Mouse (Mus musculus) macrophage (primary cell): Measurements from ENCODE around the gene Padi6. TPM values are rescaled to one million over a fixed set of nuclear protein-coding genes. Genes with fewer than 3 reads are reported as not detected.

Experiments
- H3K27ac ChIP-seq: fragments of 350-480 bp; formaldehyde crosslinking; 2 replicates; pipeline ENCODE4 v1.9.0; 2021
- H3K36me3 ChIP-seq: fragments of 350-480 bp; formaldehyde crosslinking; 2 replicates; pipeline ENCODE4 v1.9.0; 2021; ENCODE audit errors: inconsistent target
- H3K4me3 ChIP-seq: fragments of 350-480 bp; formaldehyde crosslinking; 2 replicates; pipeline ENCODE4 v1.9.0; 2021; ENCODE audit errors: inconsistent target
- H3K79me2 ChIP-seq: fragments of 350-480 bp; formaldehyde crosslinking; 2 replicates; pipeline ENCODE4 v1.9.0; 2021; ENCODE audit errors: inconsistent target
- WGBS: methylation state at CpG from one replicate; pipeline ENCODE4 v1.1.7; 2026; ENCODE audit warnings: inconsistent platforms; ENCODE audit not compliant: missing documents; 5-methylcytosine and 5-hydroxymethylcytosine counted together
- polyA plus RNA-seq: library from polyadenylated mRNA; stranded (reverse); fragments of 250-400 nt; gene quantifications from 3 replicates; pipeline ENCODE4 v1.2.4, GENCODE M21; 2018; ENCODE audit warnings: inconsistent platforms

Gene Padi6
- polyA plus RNA-seq, 1 experiment from 2014 or later, result not detected

- WGBS, result 7% methylated on average over 4 of the region's 4 CpGs
- peak overlapping the region; percentile 63 for H3K27ac ChIP-seq
- H3K4me3 ChIP-seq, result no peak overlapping the region
- H3K79me2 ChIP-seq, result no peaks in the 10 kb centered on the region; the same call in 1 of the 2 replicates
- H3K36me3 ChIP-seq, result no peaks in the 10 kb centered on the region
Observed at GRCm38 (mm10) chr4:140771091-140771490, 28.6 kb upstream of the Padi6 start.

DNA sequence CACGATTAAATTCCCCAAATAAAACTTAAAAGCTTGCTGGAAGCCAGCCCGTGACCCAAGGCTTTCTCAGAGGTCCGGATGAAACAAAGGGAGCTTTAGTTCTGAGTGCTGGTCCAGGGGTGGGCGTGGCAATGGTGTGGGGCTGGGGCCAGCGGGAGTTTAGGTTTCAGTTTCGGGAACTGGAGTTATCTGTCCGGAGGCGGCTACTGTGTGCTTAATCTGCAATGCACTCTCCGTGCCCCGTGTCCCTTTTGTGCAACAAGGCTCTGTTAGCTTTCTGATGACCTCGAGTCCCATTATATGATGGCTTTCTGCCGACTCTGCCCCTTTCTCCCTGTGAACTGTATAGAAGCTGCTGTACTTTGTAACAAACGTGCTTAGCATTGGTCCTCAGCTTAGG, 28.0 kb upstream of the Padi6 start:
- H3K4me3 ChIP-seq, result peak overlapping the region; percentile 16
- H3K79me2 ChIP-seq, result no peaks in the 10 kb centered on the region; the same call in 1 of the 2 replicates
- H3K36me3 ChIP-seq, result no peaks in the 10 kb centered on the region
- WGBS, result 14% methylated on average over 13 of the region's 13 CpGs
- H3K27ac ChIP-seq, result peak overlapping the region; percentile 74

- Histone ChIP-seq H3K27ac (no peak overlapping the region), H3K36me3 (no peaks in the 10 kb centered on the region), H3K79me2 (no peaks in the 10 kb centered on the region; the same call in 1 of the 2 replicates), H3K4me3 (no peak overlapping the region)
- 94% methylated on average over 5 of the region's 5 CpGs for WGBS
Observed at GRCm38 (mm10) chr4:140768973-140769372, 26.5 kb upstream of the Padi6 start.

GRCm38 (mm10) chr4:140765936-140766335, 23.5 kb upstream of the Padi6 start:
- Histone ChIP-seq H3K79me2 (no peaks in the 10 kb centered on the region), H3K36me3 (no peaks in the 10 kb centered on the region), H3K27ac (peak overlapping the region; percentile 34; the same call in 1 of the 2 replicates), H3K4me3 (no peak overlapping the region)
- 50% methylated on average over 3 of the region's 3 CpGs for WGBS

GRCm38 (mm10) chr4:140763158-140763557, 20.7 kb upstream of the Padi6 start:
- H3K79me2 ChIP-seq, result no peaks in the 10 kb centered on the region
- H3K36me3 ChIP-seq, result no peaks in the 10 kb centered on the region
- WGBS, result 54% methylated on average over 9 of the region's 9 CpGs
- H3K4me3 ChIP-seq, result no peak overlapping the region
- H3K27ac ChIP-seq, result no peak overlapping the region

- no peak overlapping the region for H3K4me3 ChIP-seq
- no peak overlapping the region for H3K27ac ChIP-seq
- H3K36me3 ChIP-seq, result no peaks in the 10 kb centered on the region
- no peaks in the 10 kb centered on the region for H3K79me2 ChIP-seq
- WGBS, result 97% methylated on average over 7 of the region's 7 CpGs
Observed at GRCm38 (mm10) chr4:140761601-140762000, 19.2 kb upstream of the Padi6 start.

GRCm38 (mm10) chr4:140755811-140756210, 13.4 kb upstream of the Padi6 start:
- H3K4me3 ChIP-seq, result no peak overlapping the region
- 88% methylated on average over 3 of the region's 3 CpGs for WGBS
- H3K79me2 ChIP-seq, result no peaks in the 10 kb centered on the region
- H3K36me3 ChIP-seq, result no peaks in the 10 kb centered on the region
- H3K27ac ChIP-seq, result no peak overlapping the region

GRCm38 (mm10) chr4:140753366-140753765, 10.9 kb upstream of the Padi6 start:
- Histone ChIP-seq H3K79me2 (no peaks in the 10 kb centered on the region), H3K27ac (no peak overlapping the region), H3K36me3 (no peaks in the 10 kb centered on the region), H3K4me3 (no peak overlapping the region)
- 87% methylated on average over 7 of the region's 7 CpGs for WGBS

GRCm38 (mm10) chr4:140750328-140750727, 7.9 kb upstream of the Padi6 start:
- no peak overlapping the region for H3K27ac ChIP-seq
- no peak overlapping the region for H3K4me3 ChIP-seq
- H3K36me3 ChIP-seq, result no peaks in the 10 kb centered on the region
- H3K79me2 ChIP-seq, result no peaks in the 10 kb centered on the region
- WGBS, result 46% methylated on average over 19 of the region's 19 CpGs

DNA sequence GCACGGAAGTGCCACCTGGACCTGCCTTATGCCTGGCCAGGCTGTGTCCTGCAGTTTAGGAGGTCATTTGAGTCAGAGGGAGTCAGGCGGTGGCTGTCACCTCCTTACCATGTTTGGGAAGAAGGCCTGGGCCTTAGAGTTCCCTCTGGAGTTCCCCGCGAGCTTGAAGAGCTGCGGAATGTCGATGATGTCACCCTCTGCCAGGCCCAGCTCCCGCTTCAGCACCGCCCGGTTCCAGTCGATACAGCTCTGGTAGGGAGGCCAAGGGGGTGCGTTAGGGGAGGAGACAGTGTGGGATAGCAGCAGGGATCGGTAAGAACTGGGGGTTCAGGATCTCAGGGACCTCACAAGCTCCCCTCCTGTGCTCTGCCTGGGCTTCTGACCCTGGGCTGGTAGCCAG, 5.5 kb upstream of the Padi6 start:
- H3K79me2 ChIP-seq, result no peaks in the 10 kb centered on the region
- WGBS, result 89% methylated on average over 12 of the region's 12 CpGs
- no peak overlapping the region for H3K27ac ChIP-seq
- no peaks in the 10 kb centered on the region for H3K36me3 ChIP-seq
- H3K4me3 ChIP-seq, result no peak overlapping the region

DNA sequence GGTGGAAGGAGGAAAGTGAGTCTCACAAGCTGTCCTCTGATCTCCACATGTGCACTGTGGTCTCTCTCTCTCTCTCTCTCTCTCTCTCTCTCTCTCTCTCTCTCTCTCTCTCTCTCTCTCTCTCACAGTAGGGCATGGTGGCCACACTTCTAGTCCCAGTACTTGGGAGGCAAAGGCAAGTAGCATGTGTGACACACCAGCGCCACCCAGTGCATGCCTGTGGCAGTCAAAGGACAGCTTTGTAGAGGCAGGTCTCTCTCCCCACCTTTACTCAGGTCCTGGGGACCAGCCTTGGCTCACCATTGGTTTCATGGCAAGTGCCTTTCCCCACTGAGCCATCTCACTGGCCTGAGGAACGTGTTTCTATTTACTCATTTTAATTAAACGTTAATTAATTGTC, 2.2 kb upstream of the Padi6 start:
- Histone ChIP-seq H3K36me3 (no peaks in the 10 kb centered on the region), H3K27ac (no peak overlapping the region), H3K79me2 (no peaks in the 10 kb centered on the region), H3K4me3 (no peak overlapping the region)
- WGBS, result 9% methylated on average over 3 of the region's 3 CpGs

GRCm38 (mm10) chr4:140743086-140743485, 643 bp upstream of the Padi6 start:
- 88% methylated on average over 4 of the region's 4 CpGs for WGBS
- no peaks in the 10 kb centered on the region for H3K36me3 ChIP-seq
- H3K4me3 ChIP-seq, result no peak overlapping the region
- H3K79me2 ChIP-seq, result no peaks in the 10 kb centered on the region
- H3K27ac ChIP-seq, result no peak overlapping the region

- 53% methylated on average over 6 of the region's 6 CpGs for whole genome bisulfite sequencing
- H3K36me3 ChIP-seq, result no peaks in the 10 kb centered on the region
- no peak overlapping the region for H3K27ac ChIP-seq
- no peaks in the 10 kb centered on the region for H3K79me2 ChIP-seq
- H3K4me3 ChIP-seq, result no peak overlapping the region
Observed at GRCm38 (mm10) chr4:140741401-140741800, 1.0 kb downstream of the Padi6 start.

- WGBS, result 33% methylated on average over 11 of the region's 11 CpGs
- no peaks in the 10 kb centered on the region for H3K79me2 ChIP-seq
- no peaks in the 10 kb centered on the region for H3K36me3 ChIP-seq
- no peak overlapping the region for H3K4me3 ChIP-seq
- H3K27ac ChIP-seq, result no peak overlapping the region
Observed at GRCm38 (mm10) chr4:140740655-140741054, 1.8 kb downstream of the Padi6 start.

DNA sequence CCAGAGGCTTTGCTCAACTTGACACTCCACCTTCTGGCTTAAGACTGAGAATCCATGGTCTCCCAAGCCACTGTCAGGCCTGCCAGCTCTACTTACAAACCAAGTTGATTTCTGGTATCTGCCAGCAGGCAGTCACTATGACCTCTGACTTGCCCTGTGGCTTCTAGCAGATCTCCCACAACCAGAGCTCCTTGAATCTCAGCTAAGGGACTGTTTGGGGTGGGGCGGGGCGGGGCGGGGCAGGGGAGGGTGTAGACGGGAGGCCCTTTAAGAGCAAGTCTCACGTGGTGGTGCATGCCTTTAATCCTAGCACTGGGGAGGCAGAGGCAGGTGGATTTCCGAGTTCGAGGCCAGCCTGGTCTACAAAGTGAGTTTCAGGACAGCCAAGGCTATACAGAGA, 9.6 kb downstream of the Padi6 start:
- Histone ChIP-seq H3K79me2 (no peaks in the 10 kb centered on the region), H3K36me3 (no peaks in the 10 kb centered on the region), H3K27ac (no peak overlapping the region), H3K4me3 (no peak overlapping the region)
- 87% methylated on average over 7 of the region's 7 CpGs for WGBS

DNA sequence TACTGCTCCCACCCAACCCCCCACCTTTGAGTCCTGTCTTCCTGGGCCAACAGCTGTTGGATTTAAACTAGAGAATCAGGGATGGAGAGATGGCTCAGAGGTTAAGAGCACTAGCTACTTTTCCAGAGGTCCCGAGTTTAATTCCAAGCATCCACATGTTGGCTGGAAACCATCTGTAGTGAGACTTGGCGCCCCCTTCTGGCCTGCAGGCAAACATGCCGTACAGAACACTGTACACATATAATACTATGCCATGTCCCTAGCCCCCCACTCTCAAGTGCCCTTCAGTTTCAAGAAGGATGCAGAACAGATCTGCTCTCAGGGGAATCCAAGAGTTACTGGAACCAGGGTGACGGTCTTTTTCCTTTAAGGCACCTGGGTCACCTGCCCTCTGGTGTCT, 10.8 kb downstream of the Padi6 start:
- 87% methylated on average over 4 of the region's 4 CpGs for WGBS
- Histone ChIP-seq H3K36me3 (no peaks in the 10 kb centered on the region), H3K4me3 (no peak overlapping the region), H3K79me2 (no peaks in the 10 kb centered on the region), H3K27ac (no peak overlapping the region)
